Mouse (Mus musculus) thymus, postnatal 25 days (tissue): Measurements from ENCODE around the gene Plxna2.

Experiments used
- DNase-seq: peaks from one replicate; pipeline ENCODE4 v3.0.0; 2022

The Plxna2 gene

DNA sequence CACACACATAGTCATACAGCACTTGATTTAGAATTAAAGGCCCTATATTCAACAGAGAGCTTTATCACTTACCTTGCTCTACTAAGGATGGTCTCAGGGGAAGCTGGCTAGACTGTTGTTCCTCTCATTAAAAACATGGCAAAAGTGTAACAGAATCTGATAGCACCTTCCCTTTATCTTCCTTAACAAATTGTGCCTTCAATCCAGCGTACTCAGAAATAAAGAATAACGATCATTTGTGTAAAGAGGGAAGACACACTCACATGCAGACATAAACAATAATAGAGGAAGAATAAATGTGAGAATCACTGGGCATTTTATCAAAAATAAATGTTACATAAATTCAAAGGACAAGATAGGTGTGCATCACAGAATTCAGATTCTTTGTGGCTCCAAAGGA lies at the start of gene Plxna2:
Gene Plxna2, plus strand, starts transcription at position 301 of the 400 bp plus-strand sequence.
- DNase-seq, result no peak

DNA sequence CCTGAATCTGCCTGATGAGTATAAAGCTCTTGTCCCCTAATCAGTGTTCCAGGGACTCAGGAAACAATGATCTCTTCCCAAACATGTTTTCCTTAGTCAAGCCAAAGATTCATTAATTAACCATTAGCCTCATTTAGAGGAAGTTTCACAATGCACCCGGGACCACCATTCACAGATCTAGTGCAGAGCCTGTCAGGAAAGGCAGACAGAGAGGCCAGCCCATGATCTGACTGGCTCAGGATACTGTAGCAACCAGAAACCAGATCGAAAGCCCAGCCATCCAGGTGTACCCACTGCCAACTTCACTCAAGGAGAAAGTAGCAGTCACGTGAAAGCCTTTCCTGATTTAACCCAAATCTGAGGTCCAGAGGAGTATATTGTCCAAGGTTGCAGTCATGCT lies 44.1 kb upstream of the Plxna2 start:
- no peak for DNase-seq

GRCm38 (mm10) chr1:194578270-194578669 lies 39.7 kb upstream of the Plxna2 start:
- no peak for DNase-seq

- DNase-seq, result no peak
Observed at GRCm38 (mm10) chr1:194580539-194580938, 37.5 kb upstream of the Plxna2 start.

- DNase-seq, result no peak
Observed at GRCm38 (mm10) chr1:194586670-194587069, 31.3 kb upstream of the Plxna2 start.

DNA sequence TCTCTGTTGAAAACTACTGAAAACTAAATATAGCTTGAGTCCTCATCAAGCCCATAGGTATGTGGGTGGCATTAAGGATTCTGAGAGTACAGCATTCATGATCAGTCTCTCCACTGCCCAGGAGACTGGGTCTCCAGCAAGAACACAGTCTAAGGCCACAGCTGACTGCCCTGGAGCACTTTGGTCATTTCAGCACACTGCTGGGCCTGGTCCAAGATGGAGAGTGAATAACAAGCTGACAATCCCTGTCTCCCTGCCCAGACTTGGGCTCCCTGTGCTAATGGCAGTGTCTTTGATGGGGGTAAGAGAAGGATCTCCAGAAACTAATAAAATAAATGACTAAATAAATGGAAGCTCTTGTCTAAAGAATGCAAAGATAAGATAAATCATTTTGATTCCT lies 30.5 kb upstream of the Plxna2 start:
- no peak for DNase-seq

DNA sequence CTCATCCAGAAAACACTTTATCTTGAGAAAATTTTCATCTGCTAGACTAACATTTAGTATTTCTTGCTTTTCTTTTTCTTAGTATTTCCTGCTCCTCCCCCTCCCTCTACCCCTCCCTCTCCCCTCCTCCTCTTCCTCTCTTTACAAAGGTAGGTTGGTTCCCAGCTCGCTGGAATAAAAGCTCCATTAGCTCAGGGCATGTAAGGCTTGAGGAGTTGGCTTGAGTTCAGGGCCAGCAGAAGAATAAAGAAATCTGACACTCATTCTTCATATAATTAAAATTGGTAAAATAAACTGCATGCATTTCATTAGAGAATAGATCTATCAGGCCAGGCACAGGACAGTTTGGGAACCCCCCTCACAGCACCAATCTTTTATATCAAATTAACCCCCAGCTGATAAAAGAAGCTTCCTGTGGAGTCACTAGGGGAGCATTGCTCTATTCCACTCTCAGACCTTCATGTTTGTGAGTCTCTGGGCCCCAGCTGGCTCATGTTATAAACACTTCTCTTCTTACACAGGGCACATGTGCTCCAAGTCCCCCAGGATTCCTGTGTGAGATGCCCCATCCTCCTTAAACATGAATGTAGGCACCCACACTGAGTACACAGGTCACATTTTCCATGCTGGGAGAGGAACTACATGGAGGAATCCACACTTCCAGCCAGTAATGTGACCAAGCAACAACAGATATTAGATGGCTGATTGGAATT lies 29.9 kb upstream of the Plxna2 start:
- DNase-seq, result no peak

GRCm38 (mm10) chr1:194588711-194589451 lies 29.1 kb upstream of the Plxna2 start:
- DNase-seq, result no peak

GRCm38 (mm10) chr1:194593155-194593554 lies 24.9 kb upstream of the Plxna2 start:
- DNase-seq, result no peak

DNA sequence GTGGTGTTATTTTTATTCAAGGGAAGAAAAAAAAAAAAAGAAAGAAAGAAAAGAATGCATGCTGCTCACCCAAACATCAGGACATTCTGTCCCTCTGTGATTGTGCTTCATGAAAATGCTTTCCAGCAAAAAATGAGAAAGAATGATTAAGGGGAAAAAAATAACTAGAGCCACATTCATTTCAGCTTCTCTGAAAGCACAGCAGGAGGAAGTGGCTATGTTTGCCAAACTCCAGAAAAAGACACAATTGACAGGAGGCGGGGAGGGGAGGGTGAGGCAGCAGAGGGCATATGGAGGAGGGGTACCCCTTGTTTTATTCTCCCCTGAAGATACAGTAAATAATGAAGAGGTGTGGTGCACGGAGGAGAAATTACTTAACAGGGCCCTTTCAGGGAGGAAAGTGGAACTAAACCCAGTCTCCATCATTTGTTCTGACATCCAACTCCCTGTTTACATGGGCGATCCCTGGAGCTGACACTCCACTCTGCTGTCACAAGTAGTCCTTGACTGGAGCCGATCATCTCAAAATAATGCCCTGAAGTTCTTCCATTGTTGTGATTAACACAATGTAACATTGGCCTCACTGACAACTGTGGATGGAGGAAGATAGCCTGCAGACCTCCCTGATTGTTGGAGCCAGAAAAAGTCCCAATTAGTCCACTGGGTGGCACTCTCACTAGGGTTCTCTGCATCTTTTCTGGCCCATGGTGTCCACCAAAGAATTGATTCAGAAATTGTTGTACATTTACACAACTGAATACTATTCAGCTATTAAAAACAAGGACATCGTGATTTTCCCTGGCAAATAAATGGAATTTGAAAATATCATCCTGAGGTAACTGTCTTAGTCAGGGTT lies 10.4 kb upstream of the Plxna2 start:
- no peak for DNase-seq

- DNase-seq, result no peak
Observed at GRCm38 (mm10) chr1:194610516-194610915, 7.5 kb upstream of the Plxna2 start.

DNA sequence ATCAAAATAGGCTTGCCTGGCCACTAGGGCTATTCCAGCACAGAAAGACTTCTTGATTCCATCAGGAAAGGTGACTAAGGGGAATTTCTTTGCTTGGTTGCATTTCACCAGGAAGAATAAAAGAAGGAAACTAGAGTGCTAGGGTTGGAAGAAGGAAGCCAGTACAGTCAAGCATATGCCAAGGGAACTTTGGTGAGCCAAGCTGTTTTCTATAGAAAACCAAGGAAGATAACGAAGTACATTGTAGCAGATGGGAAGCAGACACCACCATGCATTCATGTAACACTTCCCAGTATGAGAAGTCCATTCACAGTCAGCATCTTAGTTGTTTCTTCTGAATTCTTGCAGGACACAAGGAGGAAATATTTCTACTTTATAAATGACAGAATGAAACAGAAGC lies 5.4 kb upstream of the Plxna2 start:
- DNase-seq, result no peak

DNA sequence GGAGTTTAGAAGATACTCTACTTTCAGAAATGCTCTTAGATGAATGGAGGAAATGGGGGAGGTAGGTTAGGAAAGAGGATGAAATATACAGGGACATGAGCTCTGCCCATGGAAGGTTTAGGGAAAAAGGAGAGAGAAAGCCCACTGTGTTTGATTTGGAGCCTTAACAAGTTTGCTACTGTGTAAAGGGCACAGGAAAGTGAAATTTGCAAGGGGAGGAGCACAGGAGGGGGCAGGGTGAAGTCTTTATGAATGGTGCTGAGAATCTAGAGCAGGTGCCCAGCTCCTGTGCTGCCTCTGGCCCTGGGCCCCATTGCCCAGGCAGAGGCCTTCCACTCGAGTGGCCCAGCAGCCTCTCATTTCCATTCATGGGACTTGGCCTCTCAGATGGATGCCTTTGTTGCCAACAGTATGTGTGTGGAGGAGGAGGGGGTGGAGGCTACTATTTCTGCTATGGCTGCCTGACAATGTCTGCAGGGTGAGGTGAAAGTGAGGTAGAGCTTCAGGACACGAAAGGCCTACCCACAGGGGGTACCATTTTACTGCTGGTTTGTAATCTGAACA lies 4.7 kb upstream of the Plxna2 start:
- no peak for DNase-seq

DNA sequence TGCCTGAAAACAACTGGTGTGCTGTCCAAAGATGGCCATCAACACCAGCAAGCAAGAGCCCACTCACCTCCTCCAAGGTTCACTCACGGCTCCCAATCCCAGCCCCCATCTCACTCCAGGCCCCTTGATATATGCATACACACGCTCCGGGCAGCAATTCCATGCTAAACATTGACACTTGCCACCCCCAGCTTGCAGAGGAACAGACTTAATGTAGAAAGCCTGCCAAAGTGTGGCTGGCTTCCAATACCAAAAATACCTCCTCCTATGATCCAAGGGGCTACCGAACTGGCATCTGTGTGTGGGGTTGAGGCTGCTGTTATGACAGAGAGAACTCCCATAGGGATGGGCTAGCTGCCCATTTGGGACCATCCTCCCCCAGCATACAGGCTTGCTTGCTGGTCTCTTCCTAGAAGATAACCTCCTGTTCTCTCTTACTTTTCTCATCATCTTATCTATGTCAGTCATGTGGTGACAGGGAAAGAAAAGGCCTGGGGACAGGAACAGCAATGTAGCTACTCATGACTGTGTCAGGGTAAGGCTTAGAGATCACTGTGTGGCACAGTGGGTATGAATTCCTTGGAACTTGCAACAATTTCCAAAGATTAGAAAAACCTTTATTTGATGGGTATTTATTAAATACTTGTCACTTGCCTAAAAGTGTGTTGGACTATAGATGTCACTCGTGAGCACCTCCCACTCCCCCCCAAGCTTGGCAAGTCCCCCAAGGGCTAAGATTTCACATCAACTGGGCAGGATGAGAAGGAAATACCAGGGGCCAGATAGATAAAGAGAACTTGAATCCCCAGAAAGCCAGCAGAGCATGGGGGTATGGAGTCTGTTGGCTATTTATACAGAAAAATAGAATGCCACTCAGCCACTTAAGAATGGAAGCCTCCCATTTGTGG lies 3.8 kb upstream of the Plxna2 start:
- DNase-seq, result no peak

- DNase-seq, result no peak
Observed at GRCm38 (mm10) chr1:194616136-194616535, 1.9 kb upstream of the Plxna2 start.

DNA sequence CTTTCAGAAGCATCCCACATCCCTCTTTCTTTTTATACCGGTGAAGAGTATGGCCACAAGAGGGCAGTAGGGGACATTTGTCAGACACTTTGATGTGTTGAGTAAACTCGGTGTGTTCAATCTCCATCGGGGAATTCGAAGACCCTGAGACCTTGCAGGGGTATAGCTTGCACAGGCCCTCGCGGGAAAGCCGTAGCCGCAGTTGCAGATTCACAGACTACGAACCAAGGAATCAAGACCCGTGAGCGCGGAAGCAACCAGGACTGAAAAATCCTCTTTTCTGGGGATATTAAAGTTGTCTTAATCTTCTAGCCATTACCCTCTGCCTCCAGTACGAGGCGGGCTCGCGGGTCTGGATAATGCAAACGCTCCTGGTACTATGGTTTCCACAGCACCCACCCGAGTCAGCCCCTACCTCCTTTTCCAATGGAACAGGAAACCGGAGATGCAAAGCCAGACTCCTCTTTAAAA lies 858 bp downstream of the Plxna2 start:
- peak; percentile 44 for DNase-seq

DNA sequence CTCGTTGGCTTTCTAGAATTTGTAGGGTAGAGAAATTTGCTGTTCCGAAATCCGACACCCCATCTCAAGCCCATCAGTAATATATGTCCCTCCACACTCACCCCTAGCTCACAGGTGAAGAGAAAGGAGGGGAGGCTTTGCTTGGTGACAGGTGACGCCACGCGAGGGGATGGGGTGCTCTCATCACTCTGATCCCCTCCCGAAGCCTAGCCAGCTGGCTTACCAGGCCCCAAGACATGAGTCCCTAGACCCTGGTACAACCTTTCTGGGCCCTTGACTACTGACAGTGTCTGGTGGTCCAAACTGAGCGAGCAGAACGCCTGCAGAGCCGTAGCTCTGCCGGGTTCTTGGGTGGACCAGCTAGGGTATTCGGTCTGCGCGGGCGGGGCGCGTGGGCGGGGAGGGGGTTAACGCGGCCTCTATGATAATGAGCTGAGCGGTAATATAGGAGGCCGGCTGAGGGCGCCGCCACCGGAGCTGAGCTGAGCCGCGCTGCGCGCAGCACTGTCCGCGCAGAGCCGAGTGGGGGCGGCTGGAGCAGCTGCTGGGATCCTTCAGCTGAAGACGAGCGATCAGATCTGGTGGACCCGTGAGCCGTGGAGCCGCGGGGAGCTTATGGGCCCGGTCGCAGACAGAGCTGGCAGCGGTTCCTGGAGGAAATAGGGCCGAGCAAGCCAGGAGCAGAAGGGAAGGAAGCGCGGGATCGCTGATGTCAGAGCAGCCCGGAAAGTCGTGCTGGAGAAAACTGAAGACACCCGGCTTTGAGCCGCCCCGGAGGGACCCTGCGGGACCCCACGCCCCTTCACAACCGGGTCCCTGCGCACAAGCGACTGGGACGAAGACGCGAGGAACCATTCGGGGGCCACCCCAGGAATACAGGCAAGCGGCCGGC lies 1.6 kb downstream of the Plxna2 start:
- DNase-seq, result peak; percentile 37

GRCm38 (mm10) chr1:194620245-194620991 lies 2.4 kb downstream of the Plxna2 start:
- DNase-seq, result peak; percentile 11

DNA sequence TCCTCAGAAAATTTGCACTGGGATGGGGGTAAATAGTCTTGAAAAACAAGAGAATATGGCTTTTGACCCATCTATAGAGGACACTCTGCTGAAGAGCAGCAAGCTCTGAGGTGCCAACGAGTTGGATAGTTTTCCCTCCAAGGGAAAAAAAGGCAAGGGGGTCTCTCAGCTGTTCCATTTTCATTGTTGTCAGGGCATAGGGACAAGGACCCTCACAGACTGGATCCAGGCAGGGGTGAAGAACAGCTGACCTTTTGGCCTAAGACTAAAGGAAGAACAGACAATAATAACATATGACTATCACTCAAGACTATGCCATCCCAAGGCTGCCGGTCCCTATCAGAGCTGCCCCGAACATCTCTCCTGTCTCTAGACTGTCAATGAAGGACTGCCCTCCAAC lies 4.2 kb downstream of the Plxna2 start:
- no peak for DNase-seq

DNA sequence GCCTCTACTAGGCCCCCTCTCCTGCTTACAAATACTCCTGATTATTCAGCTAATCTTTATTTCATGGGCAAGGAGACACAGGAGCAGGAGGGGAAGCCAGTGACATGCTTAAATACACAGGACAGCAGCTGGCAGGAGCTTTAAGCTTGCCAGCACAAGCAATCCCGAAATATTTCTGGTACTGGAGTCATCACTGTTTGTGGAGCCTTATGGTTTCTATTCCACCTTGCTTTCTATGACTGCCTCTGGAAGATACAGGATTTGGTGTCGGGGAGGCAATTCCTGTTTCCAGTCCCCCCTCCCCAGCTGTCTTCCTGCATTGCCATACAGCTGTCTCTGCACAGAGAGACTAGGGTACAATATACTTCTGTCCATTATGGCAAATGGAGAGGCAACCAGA lies 4.7 kb downstream of the Plxna2 start:
- no peak for DNase-seq
